Mouse (Mus musculus) embryonic facial prominence, embryonic 12.5 days (tissue): ENCODE results near the gene Gm6408. TPM values are rescaled to one million over a fixed set of nuclear protein-coding genes. Genes with fewer than 3 reads are reported as not detected.
A peak's percentile ranks its signal among the peaks of the same experiment; 100 is the strongest.
"Not testable (repeated sequence)": the region's sequence is repeated elsewhere in the genome, so short reads cannot be mapped to it uniquely, and the experiment has no call there.

Source experiments
- ATAC-seq: fragments of 200-750 bp; cut with Nextera tagmentation; 2 replicates; pipeline ENCODE4 v1.8.0; 2017; ENCODE audit not compliant: insufficient number of reproducible peaks, insufficient read depth, low FRiP score, low TSS enrichment
- H3K27ac ChIP-seq: fragments of 300-500 bp; sonication (generic); 2 replicates; pipeline ENCODE4 v1.5.1; 2016; ENCODE audit warnings: mild to moderate bottlenecking
- H3K27me3 ChIP-seq: fragments of 300-500 bp; sonication (generic); 2 replicates; pipeline ENCODE4 v1.6.1; 2016; ENCODE audit warnings: mild to moderate bottlenecking, moderate library complexity
- H3K36me3 ChIP-seq: fragments of 300-500 bp; sonication (generic); 2 replicates; pipeline ENCODE4 v1.6.1; 2016; ENCODE audit warnings: mild to moderate bottlenecking
- H3K4me1 ChIP-seq: fragments of 300-500 bp; sonication (generic); 2 replicates; pipeline ENCODE4 v1.6.1; 2016
- H3K4me2 ChIP-seq: fragments of 300-500 bp; sonication (generic); replicated peaks from 2 replicates; pipeline ENCODE4 v1.6.1; 2016; ENCODE audit warnings: mild to moderate bottlenecking, moderate library complexity
- H3K4me3 ChIP-seq: fragments of 300-500 bp; sonication (generic); 2 replicates; pipeline ENCODE4 v1.5.1; 2016; ENCODE audit warnings: mild to moderate bottlenecking
- H3K9ac ChIP-seq: fragments of 300-500 bp; sonication (generic); 2 replicates; pipeline ENCODE4 v1.6.1; 2016; ENCODE audit warnings: mild to moderate bottlenecking, moderate library complexity
- H3K9me3 ChIP-seq: fragments of 300-500 bp; sonication (generic); 2 replicates; pipeline ENCODE4 v1.6.1; 2016; ENCODE audit warnings: mild to moderate bottlenecking, moderate library complexity
- WGBS: fragments of 180-500 bp; shearing (Covaris S2); methylation state at CpG from one replicate; pipeline ENCODE4 v1.1.7; 2016; 5-methylcytosine and 5-hydroxymethylcytosine counted together
- polyA plus RNA-seq: library from polyadenylated mRNA; unstranded; fragments of >200 nt; fragmentation: Nextera tagmentation; extraction: Ambion mirVana; gene quantifications from 2 replicates; pipeline ENCODE4 v1.2.1, GENCODE M21; 2016

The Gm6408 gene
- polyA plus RNA-seq: not detected in 2 replicates

DNA sequence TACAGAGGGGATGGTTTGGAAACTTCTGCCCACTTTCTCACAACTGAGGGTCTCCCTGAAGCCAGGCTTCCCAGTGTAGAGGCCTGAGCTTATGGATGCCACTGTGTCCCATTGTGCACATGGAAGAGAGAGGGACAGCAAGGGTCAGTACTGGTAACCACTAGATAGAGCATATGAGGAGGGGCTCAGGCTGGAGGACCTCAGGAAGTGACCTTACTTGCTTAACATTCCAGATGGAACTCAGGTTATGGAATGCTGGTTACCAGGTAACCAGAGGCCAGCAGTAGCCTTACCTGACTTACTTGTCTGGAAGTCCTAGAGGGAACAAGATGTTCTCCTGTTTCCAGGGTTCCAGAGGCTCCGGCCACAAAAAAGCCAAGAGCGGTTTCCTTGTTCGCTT, at the start of gene Gm6408:
TSS of gene Gm6408 (plus strand) at position 301 of the 400 bp plus-strand sequence.
- WGBS: 90% methylated on average over 2 of the region's 3 CpGs
- not testable (repeated sequence) for H3K36me3 ChIP-seq, H3K4me3 ChIP-seq, H3K4me1 ChIP-seq, H3K27me3 ChIP-seq, H3K9me3 ChIP-seq, ATAC-seq, H3K27ac ChIP-seq, H3K4me2 ChIP-seq, H3K9ac ChIP-seq

DNA sequence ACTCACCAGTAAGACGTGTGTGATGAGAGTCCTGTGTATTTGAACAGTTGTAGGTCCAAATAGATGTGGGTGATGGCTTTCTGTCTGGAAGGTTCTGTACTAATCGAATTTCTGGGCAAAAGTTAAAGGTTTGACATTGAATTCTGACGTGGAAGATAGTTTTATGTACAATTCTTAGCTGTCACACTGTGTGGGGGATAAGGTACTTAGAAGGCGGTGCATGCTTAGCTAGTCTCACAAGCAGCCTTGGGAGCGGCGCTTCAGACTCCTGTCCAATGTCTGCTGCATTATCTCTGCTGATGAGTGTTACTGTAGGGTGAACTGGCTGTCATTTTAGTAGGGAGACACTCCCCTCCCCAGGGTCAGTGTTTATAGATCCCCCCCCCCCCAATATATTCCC, 49.3 kb upstream of the Gm6408 start:
- Histone ChIP-seq H3K4me3 (no peak overlapping the region), H3K9ac (no peak overlapping the region), H3K4me2 (no peak overlapping the region), H3K9me3 (no peaks in the 10 kb centered on the region), H3K27ac (no peak overlapping the region), H3K36me3 (no peaks in the 10 kb centered on the region), H3K27me3 (no peaks in the 10 kb centered on the region), H3K4me1 (no peaks in the 10 kb centered on the region)
- 92% methylated on average over 6 of the region's 6 CpGs for WGBS
- no peak for ATAC-seq

DNA sequence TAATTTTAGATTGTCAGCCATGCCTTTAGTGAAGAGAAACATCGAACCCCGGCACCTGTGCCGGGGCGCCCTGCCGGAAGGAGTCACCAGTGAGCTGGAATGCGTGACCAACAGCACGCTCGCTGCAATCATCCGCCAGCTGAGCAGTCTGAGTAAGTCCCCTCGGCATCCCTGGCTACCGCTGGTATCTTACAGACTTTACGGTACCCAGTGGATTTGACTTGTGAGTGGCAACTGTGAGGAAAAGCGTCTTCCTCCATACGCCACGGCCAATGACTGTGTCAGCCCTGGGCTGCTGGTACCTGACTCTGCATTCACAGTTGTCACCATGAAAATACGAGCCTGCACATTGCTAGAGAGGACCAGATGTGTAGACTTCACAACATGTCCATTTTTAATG, 46.4 kb upstream of the Gm6408 start:
- no peaks in the 10 kb centered on the region for H3K4me1 ChIP-seq
- 94% methylated on average over 16 of the region's 16 CpGs for WGBS
- H3K4me3 ChIP-seq: no peak overlapping the region
- no peak for ATAC-seq
- H3K9me3 ChIP-seq: no peaks in the 10 kb centered on the region
- H3K27ac ChIP-seq: no peak overlapping the region
- H3K4me2 ChIP-seq: no peak overlapping the region
- no peak overlapping the region for H3K9ac ChIP-seq
- peaks cover 8% of the 10 kb centered on the region; the same call in 1 of the 2 replicates for H3K36me3 ChIP-seq
- H3K27me3 ChIP-seq: no peaks in the 10 kb centered on the region

DNA sequence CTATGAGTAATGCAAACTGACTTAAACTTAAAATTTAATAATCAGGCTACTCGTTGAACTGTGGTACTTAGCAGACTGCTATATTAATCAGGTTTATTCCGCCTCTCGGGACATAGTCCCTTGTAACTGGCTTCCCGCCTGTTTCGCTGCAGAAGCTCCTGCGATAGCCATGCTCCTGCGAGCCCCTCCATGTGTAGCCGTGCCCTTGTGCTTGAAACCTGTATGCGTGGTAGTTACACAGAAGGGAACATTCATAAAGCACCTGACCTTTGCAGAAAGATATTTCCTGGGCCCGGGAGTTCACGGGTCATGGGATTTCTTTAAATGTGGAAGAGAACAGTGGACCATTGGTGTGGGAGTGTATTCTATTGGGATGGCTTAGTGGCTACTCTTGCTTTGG, 45.0 kb upstream of the Gm6408 start:
- no peaks in the 10 kb centered on the region for H3K4me1 ChIP-seq
- H3K27me3 ChIP-seq: no peaks in the 10 kb centered on the region
- peaks cover 8% of the 10 kb centered on the region; the same call in 1 of the 2 replicates for H3K36me3 ChIP-seq
- H3K4me2 ChIP-seq: no peak overlapping the region
- no peak overlapping the region for H3K27ac ChIP-seq
- WGBS: 93% methylated on average over 11 of the region's 11 CpGs
- no peak for ATAC-seq
- H3K9me3 ChIP-seq: no peaks in the 10 kb centered on the region
- H3K4me3 ChIP-seq: no peak overlapping the region
- no peak overlapping the region for H3K9ac ChIP-seq

DNA sequence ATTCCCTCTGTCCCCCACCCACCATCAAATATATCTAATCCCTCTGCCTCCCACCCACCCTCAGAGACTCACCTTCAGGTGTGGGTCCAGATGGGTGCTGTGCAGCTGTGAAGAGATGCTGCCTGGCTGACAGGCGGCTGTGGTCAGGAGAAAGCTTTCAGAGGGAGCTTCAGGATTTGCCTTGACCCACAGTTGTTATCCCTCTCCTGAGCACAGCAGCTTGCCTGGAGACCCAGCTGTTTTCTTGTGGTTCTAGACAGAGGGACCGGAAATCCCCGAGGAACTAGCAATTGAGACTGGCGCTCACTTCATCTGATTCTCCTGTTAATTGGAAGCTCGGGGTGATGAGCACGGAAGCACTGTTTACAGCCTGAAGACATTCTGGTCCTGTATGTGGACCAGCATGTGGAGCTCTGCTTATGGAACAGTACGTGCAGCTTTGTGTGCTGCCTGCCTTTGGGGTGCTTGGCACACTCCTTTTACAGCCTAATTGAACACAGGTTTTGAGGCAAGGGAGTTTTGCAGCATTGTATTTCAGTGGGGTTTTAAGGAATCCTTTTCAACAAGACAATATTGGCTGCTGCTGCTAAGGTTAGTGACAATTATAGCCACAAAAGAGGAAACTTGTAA, 42.5 kb upstream of the Gm6408 start:
- peak overlapping the region; percentile 32; the same call in 1 of the 2 replicates for H3K27ac ChIP-seq
- no peaks in the 10 kb centered on the region for H3K4me1 ChIP-seq
- no peaks in the 10 kb centered on the region for H3K27me3 ChIP-seq
- no peak overlapping the region for H3K9ac ChIP-seq
- H3K4me3 ChIP-seq: no peak overlapping the region
- ATAC-seq: no peak
- peaks cover 8% of the 10 kb centered on the region; the same call in 1 of the 2 replicates for H3K36me3 ChIP-seq
- WGBS: 81% methylated on average over 7 of the region's 7 CpGs
- H3K4me2 ChIP-seq: no peak overlapping the region
- no peaks in the 10 kb centered on the region for H3K9me3 ChIP-seq

DNA sequence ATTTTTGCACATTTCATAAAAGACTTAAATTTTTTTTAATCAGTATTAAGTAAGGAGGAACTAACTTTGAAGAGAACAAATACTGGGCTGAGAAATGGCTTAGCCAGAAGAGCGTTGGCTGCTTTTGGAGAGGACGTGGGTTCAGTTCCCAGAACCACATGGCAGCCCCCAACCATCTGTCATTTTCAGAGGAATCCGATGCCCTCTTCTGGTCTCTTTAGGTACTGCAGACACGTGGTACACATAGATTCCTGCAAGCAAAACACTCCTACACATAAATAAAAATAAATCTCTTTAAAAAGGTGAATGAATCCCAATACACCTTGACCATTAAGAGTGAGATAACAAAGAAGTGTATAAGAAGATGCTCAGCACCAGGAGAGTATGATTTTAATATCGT, 41.5 kb upstream of the Gm6408 start:
- Histone ChIP-seq H3K4me3 (no peak overlapping the region), H3K36me3 (peaks cover 8% of the 10 kb centered on the region; the same call in 1 of the 2 replicates), H3K9me3 (no peaks in the 10 kb centered on the region), H3K4me1 (no peaks in the 10 kb centered on the region), H3K27ac (no peak overlapping the region), H3K4me2 (no peak overlapping the region), H3K27me3 (no peaks in the 10 kb centered on the region), H3K9ac (no peak overlapping the region)
- 94% methylated on average over 5 of the region's 5 CpGs for WGBS
- ATAC-seq: no peak

DNA sequence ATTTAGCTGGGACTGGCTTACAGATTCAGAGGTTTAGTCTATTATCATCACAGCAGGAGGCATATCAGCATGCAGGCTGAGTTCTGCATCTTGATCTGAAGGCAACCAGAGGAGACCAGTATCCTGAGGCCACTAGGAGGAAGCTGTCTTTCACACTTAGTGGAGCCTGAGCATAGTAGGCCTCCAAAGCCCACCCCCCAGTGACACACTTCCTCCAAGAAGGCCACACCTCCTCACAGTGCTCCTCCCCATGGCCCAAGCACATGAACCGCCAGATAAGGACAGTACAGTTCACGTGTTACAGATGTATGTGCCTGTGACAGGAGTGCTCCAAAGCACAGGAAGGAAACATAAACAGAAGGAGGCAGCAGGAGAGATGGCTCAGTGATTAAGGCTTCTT, 39.0 kb upstream of the Gm6408 start:
- no peak overlapping the region for H3K4me2 ChIP-seq
- no peak overlapping the region for H3K9ac ChIP-seq
- H3K27ac ChIP-seq: no peak overlapping the region
- ATAC-seq: no peak
- 89% methylated on average over 2 of the region's 2 CpGs for WGBS
- H3K4me1 ChIP-seq: no peaks in the 10 kb centered on the region
- no peak overlapping the region for H3K4me3 ChIP-seq
- no peaks in the 10 kb centered on the region for H3K27me3 ChIP-seq
- peaks cover 7% of the 10 kb centered on the region; the same call in 1 of the 2 replicates for H3K36me3 ChIP-seq
- no peaks in the 10 kb centered on the region for H3K9me3 ChIP-seq

DNA sequence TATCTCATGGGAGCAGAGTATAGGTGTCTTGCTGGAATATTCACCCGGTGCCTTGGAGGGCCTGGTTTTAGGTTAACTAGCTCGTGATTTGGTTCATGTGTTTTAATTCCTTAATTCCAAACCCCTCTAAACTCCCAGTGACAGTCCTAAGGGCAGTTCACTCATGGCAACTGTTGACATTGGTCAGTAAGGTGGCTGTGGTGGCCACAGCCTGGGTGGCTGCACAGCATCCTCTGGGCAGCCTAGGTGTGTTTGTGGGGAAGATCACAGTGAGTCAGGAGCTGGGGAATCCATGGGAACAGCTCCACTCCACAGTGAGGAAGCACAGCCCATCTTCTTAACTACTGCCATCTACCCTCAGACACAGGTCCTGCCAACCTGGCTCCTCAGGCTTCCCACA, 35.1 kb upstream of the Gm6408 start:
- no peaks in the 10 kb centered on the region for H3K9me3 ChIP-seq
- ATAC-seq: no peak
- no peak overlapping the region for H3K4me2 ChIP-seq
- no peaks in the 10 kb centered on the region for H3K36me3 ChIP-seq
- no peak overlapping the region for H3K27ac ChIP-seq
- no peaks in the 10 kb centered on the region for H3K27me3 ChIP-seq
- H3K9ac ChIP-seq: no peak overlapping the region
- WGBS: 82% methylated on average over 2 of the region's 2 CpGs
- no peak overlapping the region for H3K4me3 ChIP-seq
- no peaks in the 10 kb centered on the region for H3K4me1 ChIP-seq

DNA sequence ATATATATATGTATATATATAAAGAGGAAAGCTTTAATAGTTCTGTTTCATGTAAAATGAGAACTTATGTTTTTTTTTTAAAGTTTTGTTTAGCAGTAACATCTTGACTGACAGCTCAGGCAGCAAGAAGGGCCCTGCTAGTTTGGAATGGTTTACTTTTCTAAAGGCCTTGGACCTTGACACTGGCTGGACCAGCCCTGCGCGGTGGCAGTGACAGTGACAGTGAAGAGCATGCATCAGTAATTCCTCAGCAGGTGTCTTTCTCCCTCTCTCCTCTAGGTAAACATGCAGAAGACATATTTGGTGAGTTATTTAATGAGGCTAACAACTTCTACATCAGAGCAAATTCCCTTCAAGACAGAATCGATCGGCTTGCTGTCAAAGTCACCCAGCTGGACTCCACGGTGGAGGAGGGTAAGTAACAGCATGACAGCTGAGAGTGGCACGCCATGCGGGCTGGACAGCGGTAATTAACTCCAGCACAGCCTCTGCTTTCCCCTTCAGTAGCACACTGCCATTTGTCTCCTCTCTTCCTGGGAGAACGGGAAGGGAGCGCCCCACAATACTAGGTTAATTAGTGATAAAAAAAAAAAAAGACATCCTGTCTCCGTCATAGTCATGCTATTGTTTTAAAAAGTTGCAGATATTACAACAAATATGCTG, 30.0 kb upstream of the Gm6408 start:
- no peak for ATAC-seq
- 0 out of 2 replicates have a peak, but pooled peaks cover 2% of the 10 kb centered on the region for H3K36me3 ChIP-seq
- H3K4me2 ChIP-seq: no peak overlapping the region
- H3K4me3 ChIP-seq: no peak overlapping the region
- H3K4me1 ChIP-seq: no peaks in the 10 kb centered on the region
- H3K9me3 ChIP-seq: no peaks in the 10 kb centered on the region
- no peak overlapping the region for H3K27ac ChIP-seq
- 71% methylated on average over 11 of the region's 11 CpGs for WGBS
- H3K9ac ChIP-seq: no peak overlapping the region
- no peaks in the 10 kb centered on the region for H3K27me3 ChIP-seq

DNA sequence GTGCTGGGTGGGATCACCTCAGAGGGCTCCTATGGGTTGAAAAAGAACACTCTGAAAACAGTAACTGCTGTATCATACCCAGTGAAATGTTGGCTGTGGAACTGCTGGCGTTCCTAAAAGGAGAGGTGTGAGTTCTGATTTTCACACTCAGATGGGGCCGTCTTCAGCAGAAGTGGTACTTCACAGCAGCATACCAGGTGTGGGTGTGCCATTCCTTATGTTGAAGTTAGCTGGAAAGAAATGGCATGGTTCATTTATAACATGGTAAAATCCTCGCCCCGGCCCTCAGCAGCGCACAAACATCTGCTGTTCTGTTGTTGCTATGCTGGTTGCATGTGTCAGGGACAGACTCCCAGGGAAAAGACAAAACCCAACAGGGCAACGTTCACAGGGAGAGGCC, 28.2 kb upstream of the Gm6408 start:
- no peak overlapping the region for H3K4me3 ChIP-seq
- H3K4me1 ChIP-seq: no peaks in the 10 kb centered on the region
- no peak overlapping the region for H3K9ac ChIP-seq
- ATAC-seq: no peak
- H3K9me3 ChIP-seq: no peaks in the 10 kb centered on the region
- H3K4me2 ChIP-seq: no peak overlapping the region
- 92% methylated on average over 6 of the region's 6 CpGs for WGBS
- H3K27me3 ChIP-seq: no peaks in the 10 kb centered on the region
- 0 out of 2 replicates have a peak, but pooled peaks cover 2% of the 10 kb centered on the region for H3K36me3 ChIP-seq
- no peak overlapping the region for H3K27ac ChIP-seq

DNA sequence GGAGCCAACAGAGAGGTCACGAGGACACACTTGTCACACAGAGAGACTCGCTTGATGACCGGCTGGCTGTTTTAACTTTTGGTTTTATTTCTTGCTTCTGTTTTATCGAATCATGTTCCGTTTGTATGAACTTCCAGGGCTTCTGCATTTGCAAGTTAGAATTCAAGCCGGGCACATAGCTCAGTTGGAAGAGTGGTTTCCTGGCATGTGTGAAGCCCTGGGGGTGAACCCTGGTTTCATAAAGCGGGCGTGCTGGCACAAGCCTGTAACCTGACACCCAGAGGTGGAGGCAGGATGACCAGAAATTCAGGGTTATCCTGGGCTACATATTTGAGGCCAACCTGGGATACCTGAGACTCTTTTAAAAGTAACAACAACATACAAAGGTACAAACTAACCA, 20.2 kb upstream of the Gm6408 start:
- ATAC-seq: no peak
- Histone ChIP-seq H3K9me3 (no peaks in the 10 kb centered on the region), H3K4me3 (no peak overlapping the region)

DNA sequence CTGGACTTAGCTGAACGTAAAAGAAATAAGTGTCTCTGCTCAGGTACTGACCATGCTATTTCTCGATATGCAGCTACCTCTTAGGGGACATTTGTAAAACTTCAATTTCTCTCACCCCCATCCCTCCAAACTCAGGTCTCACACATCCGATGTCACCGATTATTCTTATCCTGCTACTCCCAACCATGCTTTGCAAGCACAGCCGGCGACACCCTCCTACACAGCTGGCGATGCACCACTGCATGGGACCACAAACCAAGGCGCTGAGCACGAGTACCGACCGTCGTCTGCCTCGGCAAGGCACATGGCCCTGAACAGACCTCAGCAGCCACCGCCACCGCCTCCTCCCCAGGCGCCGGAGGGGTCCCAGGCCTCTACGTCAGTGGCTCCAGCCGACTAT, 15.1 kb upstream of the Gm6408 start:
- H3K4me3 ChIP-seq: no peak overlapping the region
- no peak overlapping the region for H3K27ac ChIP-seq
- 94% methylated on average over 19 of the region's 19 CpGs for WGBS
- H3K4me2 ChIP-seq: no peak overlapping the region
- H3K9ac ChIP-seq: no peak overlapping the region
- no peaks in the 10 kb centered on the region for H3K4me1 ChIP-seq
- no peaks in the 10 kb centered on the region for H3K9me3 ChIP-seq
- H3K36me3 ChIP-seq: peaks cover 12% of the 10 kb centered on the region
- ATAC-seq: no peak
- H3K27me3 ChIP-seq: no peaks in the 10 kb centered on the region

More for the DNA sequence above, 20.2 kb upstream of the Gm6408 start:
- 82% methylated on average over 8 of the region's 8 CpGs for WGBS
- Histone ChIP-seq H3K27me3 (no peaks in the 10 kb centered on the region), H3K9ac (no peak overlapping the region), H3K36me3 (0 out of 2 replicates have a peak, but pooled peaks cover 11% of the 10 kb centered on the region), H3K4me2 (no peak overlapping the region), H3K4me1 (no peaks in the 10 kb centered on the region), H3K27ac (no peak overlapping the region)
